Mouse (Mus musculus) adrenal gland, adult (tissue): ENCODE measurements around the gene Stip1.

Experiments used
- DNase-seq, 2 experiments: peaks; one replicate each; pipeline ENCODE4 v3.0.0; 2022 to 2023; ENCODE audit warnings: low spot score in 1 of 2; ENCODE audit not compliant: inconsistent age in 2 of 2

The Stip1 gene

GRCm38 (mm10) chr19:6987061-6987903 is 52.5 kb downstream of the Stip1 start, which contains the start of gene Vegfb:
Vegfb (minus strand) TSS chr19:6987651.
- DNase-seq = peak; percentile 85 to 94

- DNase-seq = peak in 1 of 2 experiments; percentile 54
These were observed 53.6 kb downstream of the Stip1 start for GRCm38 (mm10) chr19:6985951-6986708.

- DNase-seq = no peak
These were observed 54.5 kb downstream of the Stip1 start for GRCm38 (mm10) chr19:6985300-6985699.

GRCm38 (mm10) chr19:6983621-6984020 is 56.1 kb downstream of the Stip1 start:
- DNase-seq = no peak

GRCm38 (mm10) chr19:6981465-6981864 is 58.3 kb downstream of the Stip1 start:
- DNase-seq = peak in 1 of 2 experiments; percentile 65

GRCm38 (mm10) chr19:6980381-6981093 is 59.2 kb downstream of the Stip1 start, which contains the start of gene Fkbp2:
Fkbp2 (minus strand) TSS chr19:6980501.
- DNase-seq = peak; percentile 99 to 100

- peak; percentile 100 for DNase-seq
These were observed 60.0 kb downstream of the Stip1 start for GRCm38 (mm10) chr19:6979486-6980380.

GRCm38 (mm10) chr19:6979001-6979479 is 60.7 kb downstream of the Stip1 start:
- DNase-seq = peak in 1 of 2 experiments; percentile 78

- no peak for DNase-seq
These were observed 61.2 kb downstream of the Stip1 start for GRCm38 (mm10) chr19:6978639-6978974.

- peak in 1 of 2 experiments; percentile 70 for DNase-seq
These were observed 61.8 kb downstream of the Stip1 start for GRCm38 (mm10) chr19:6977759-6978638.

GRCm38 (mm10) chr19:6975537-6976521 is 63.9 kb downstream of the Stip1 start, which contains the start of gene Plcb3:
Plcb3 (minus strand) TSS chr19:6976470.
- peak; percentile 86 to 90 for DNase-seq

- DNase-seq = peak; percentile 86 to 95
These were observed 65.3 kb downstream of the Stip1 start, which contains the start of gene Ppp1r14b for GRCm38 (mm10) chr19:6974211-6975205. Ppp1r14b (plus strand) TSS chr19:6974968.

GRCm38 (mm10) chr19:6973581-6974190 is 66.1 kb downstream of the Stip1 start:
- DNase-seq = no peak

- peak in 1 of 2 experiments; percentile 59 for DNase-seq
These were observed 67.4 kb downstream of the Stip1 start for GRCm38 (mm10) chr19:6972247-6972917.

GRCm38 (mm10) chr19:6971644-6972043 is 68.1 kb downstream of the Stip1 start:
- no peak for DNase-seq
